Mouse (Mus musculus): ENCODE results near the gene Ttyh1.

- TF ChIP-seq POLR2A (IDR thresholded peaks at IDR 0.05; ENCODE audit: borderline replicate concordance, control insufficient read depth, low read depth, low read length): no peak
- TF ChIP-seq CTCF (IDR thresholded peaks at IDR 0.05; ENCODE audit: control insufficient read depth, insufficient read depth, low read length): no peak
Observed at GRCm38 (mm10) chr7:4101144-4101543, 18.1 kb upstream of the Ttyh1 start.

All from bone marrow, adult 2 months (tissue).